Mouse (Mus musculus): ENCODE measurements around the gene Vmn2r47.
"Not testable (repeated sequence)": the region's sequence is repeated elsewhere in the genome, so short reads cannot be mapped to it uniquely, and the experiment has no call there.

Gene Vmn2r47

GRCm38 (mm10) chr7:9841225-9841624, at the start of gene Vmn2r47:
TSS of gene Vmn2r47 (minus strand) at chr7:9841325.
- DNase-seq (ENCODE audit: low read depth, low spot score): not testable (repeated sequence)

DNA sequence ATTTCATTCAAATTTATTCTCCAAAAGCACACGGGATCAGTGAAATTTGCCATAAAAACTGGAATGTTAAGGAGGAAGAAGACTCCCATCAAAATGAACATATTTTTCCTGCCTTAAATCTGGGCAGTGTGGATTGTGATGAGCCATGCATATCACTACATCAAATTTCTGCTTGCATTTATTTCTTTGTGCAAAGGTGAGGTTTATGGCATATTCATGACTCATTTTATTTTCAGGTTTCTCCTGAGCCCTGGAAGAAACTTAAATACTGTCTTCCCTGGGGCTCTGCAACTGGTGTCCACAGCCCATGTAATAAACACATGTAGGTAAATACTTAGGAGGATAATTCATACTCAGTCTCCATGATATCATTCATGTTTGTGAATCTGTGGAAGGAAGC, 70.7 kb downstream of the Vmn2r47 start, which contains the start of gene Vmn2r46:
Gene Vmn2r46, minus strand, starts transcription at position 101 of the 400 bp plus-strand sequence.
- not testable (repeated sequence) for DNase-seq (ENCODE audit: low read depth, low spot score)
